Mouse (Mus musculus): ENCODE measurements at regions not wholly inside any gene's neighbourhood (a gene's known extent, or its start where the extent isn't known, plus 50 kb on each side); places are given as distances from the start of the nearest gene placed in this dataset.
A peak's percentile ranks its signal among the peaks of the same experiment; 100 is the strongest.

DNA sequence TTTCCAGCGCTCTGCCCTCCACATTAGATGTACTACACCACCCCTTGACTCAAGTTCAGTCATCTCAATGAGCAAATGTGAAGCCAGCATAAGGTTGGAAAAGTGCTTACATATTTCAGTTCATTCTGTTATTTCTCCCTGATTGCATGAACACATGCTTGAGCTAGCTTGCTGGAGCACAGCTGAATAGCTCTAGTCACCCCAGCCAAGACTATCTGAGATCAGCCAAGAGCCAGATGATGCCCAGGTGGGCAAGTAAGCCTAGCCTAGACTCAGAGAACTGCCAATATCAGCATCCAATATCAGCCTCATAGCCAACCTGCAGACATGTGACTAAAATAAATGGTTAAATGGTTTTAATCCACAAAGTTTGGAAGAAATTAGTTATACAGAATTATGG, 484.6 kb upstream of the Rag2 start:
- H3K4me2 ChIP-seq (replicated peaks; ENCODE audit: low read depth, low read length, severe bottlenecking), result no peak overlapping the region
- no peaks in the 10 kb centered on the region for H3K9me3 ChIP-seq (ENCODE audit: control insufficient read depth, low read length)
- no peaks in the 10 kb centered on the region for H3K36me3 ChIP-seq (ENCODE audit: control insufficient read depth, insufficient read depth, low read length)
- H3K4me3 ChIP-seq (replicated peaks; ENCODE audit: low read length), result no peak overlapping the region
- H3K27me3 ChIP-seq (ENCODE audit: control insufficient read depth, insufficient read depth, low read length), result no peaks in the 10 kb centered on the region
- no peak overlapping the region for H3K9ac ChIP-seq (ENCODE audit: low read depth, low read length, severe bottlenecking)
- ATAC-seq (ENCODE audit: low FRiP score, low read depth) (no peak), DNase-seq (ENCODE audit: low spot score) (peak; percentile 42)
- H3K4me1 ChIP-seq (ENCODE audit: control insufficient read depth, insufficient read depth, low read length), result no peaks in the 10 kb centered on the region
- H3K27ac ChIP-seq (replicated peaks; ENCODE audit: low read depth, low read length), result no peak overlapping the region
- no peak for TF ChIP-seq POLR2A (IDR thresholded peaks at IDR 0.05; ENCODE audit: borderline replicate concordance, extremely low read depth, insufficient read depth, insufficient read length)
- WGBS, result 88% methylated on average over 1 of the region's 1 CpGs

DNA sequence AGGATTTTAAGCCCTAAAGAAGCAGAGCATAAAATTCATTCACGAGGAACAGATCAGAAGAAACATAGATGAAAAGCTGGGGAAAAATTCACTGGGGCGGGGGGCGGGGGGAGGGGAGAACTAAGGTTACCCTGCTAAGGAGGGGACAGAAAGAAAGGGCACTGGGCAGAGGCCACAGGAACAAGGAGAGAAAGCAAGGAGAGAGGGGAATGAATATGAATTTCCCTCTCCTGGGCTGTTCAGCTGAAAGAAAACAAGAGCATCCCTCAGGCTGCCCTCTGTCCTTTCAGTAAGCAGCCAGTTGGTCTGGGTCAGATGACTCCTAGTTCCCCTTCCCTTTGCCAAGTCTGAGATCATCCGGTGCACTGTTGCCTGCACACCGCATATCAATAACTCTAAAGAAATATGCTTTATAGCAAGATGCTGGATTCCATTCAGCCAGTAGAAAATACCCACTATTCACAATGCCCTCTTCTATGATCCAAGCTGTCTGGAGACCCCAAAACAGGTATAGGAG, 467.7 kb upstream of the Rag2 start:
- H3K4me2 ChIP-seq (replicated peaks; ENCODE audit: low read depth, low read length, severe bottlenecking), result no peak overlapping the region
- ATAC-seq (ENCODE audit: low FRiP score, low read depth), result no peak
- H3K9ac ChIP-seq (ENCODE audit: low read depth, low read length, severe bottlenecking), result no peak overlapping the region
- H3K4me3 ChIP-seq (replicated peaks; ENCODE audit: low read length), result no peak overlapping the region
- no peaks in the 10 kb centered on the region for H3K27me3 ChIP-seq (ENCODE audit: control insufficient read depth, insufficient read depth, low read length)
- TF ChIP-seq POLR2A (IDR thresholded peaks at IDR 0.05; ENCODE audit: borderline replicate concordance, extremely low read depth, insufficient read depth, insufficient read length), result no peak
- 67% methylated on average over 5 of the region's 5 CpGs for WGBS
- H3K4me1 ChIP-seq (ENCODE audit: control insufficient read depth, insufficient read depth, low read length), result no peaks in the 10 kb centered on the region
- DNase-seq (ENCODE audit: low spot score), result no peak
- H3K27ac ChIP-seq (replicated peaks; ENCODE audit: low read depth, low read length), result no peak overlapping the region
- no peaks in the 10 kb centered on the region for H3K9me3 ChIP-seq (ENCODE audit: control insufficient read depth, low read length)
- no peaks in the 10 kb centered on the region for H3K36me3 ChIP-seq (ENCODE audit: control insufficient read depth, insufficient read depth, low read length)

DNA sequence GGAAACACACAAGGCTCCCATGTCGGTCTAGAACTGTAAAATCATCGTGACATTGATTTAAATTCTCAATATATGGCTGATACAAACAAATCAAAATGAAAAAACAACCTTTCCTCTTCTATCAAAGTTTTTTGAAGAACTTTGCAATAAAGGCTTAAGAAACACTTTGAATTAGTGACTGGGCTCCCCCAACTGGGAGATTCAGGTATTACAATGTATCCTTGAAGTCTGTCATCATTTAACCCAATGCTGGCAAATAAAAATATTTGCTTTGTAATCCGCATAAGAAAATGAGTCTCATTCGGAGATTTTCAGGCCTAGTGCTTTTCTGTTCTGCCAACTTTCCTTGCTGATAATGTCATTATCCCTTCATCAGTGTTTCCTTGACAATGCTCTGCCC, 465.2 kb upstream of the Rag2 start:
- H3K4me2 ChIP-seq (replicated peaks; ENCODE audit: low read depth, low read length, severe bottlenecking), result no peak overlapping the region
- H3K9me3 ChIP-seq (ENCODE audit: control insufficient read depth, low read length), result no peaks in the 10 kb centered on the region
- no peaks in the 10 kb centered on the region for H3K36me3 ChIP-seq (ENCODE audit: control insufficient read depth, insufficient read depth, low read length)
- DNase-seq (ENCODE audit: low spot score) (peak; percentile 87), ATAC-seq (ENCODE audit: low FRiP score, low read depth) (no peak)
- WGBS, result 19% methylated on average over 4 of the region's 4 CpGs
- H3K27ac ChIP-seq (replicated peaks; ENCODE audit: low read depth, low read length), result no peak overlapping the region
- no peak overlapping the region for H3K4me3 ChIP-seq (replicated peaks; ENCODE audit: low read length)
- no peak for TF ChIP-seq POLR2A (IDR thresholded peaks at IDR 0.05; ENCODE audit: borderline replicate concordance, extremely low read depth, insufficient read depth, insufficient read length)
- no peaks in the 10 kb centered on the region for H3K4me1 ChIP-seq (ENCODE audit: control insufficient read depth, insufficient read depth, low read length)
- H3K27me3 ChIP-seq (ENCODE audit: control insufficient read depth, insufficient read depth, low read length), result no peaks in the 10 kb centered on the region
- no peak overlapping the region for H3K9ac ChIP-seq (ENCODE audit: low read depth, low read length, severe bottlenecking)

DNA sequence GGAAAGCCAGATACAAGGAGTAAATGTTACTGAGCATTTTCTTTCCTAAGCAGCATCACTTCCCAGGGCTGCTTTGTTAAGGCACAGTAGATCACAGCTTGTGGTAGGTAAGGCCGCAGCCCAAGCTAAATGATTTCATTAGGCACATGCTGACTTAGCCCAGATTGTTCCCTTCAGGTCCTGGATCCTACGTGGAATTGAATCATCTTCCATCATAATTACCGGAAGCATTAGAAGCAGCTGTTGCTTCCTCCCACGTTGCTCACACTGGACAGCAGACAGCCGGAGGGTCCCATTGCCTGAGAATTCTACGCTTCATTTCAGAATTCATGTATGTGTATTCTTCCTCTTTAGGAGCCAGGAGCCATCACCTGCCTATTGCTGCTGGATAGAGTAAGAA, 458.6 kb upstream of the Rag2 start:
- H3K9ac ChIP-seq (ENCODE audit: low read depth, low read length, severe bottlenecking), result no peak overlapping the region

DNA sequence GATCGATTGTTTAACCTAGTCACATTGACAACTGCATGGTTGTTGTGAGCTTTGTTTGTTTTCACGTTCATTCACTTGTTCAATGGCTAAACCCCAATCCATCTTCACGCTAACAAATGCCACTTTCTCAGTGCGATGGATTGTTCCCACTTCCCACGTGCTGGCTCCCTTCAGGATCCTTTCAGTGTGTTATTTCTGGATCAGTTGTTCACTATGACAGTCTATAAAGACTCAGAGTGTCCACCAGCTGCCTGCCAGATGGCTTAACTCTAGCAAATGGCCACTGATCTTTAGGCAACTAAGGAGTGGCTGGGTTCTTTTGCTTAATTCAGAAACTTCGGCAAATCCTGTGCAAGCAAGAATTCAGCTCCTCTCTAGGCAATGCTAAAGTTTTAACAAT, 451.7 kb upstream of the Rag2 start:
- H3K4me2 ChIP-seq (replicated peaks; ENCODE audit: low read depth, low read length, severe bottlenecking), result no peak overlapping the region
- H3K4me1 ChIP-seq (ENCODE audit: control insufficient read depth, insufficient read depth, low read length), result no peaks in the 10 kb centered on the region
- H3K9me3 ChIP-seq (ENCODE audit: control insufficient read depth, low read length), result no peaks in the 10 kb centered on the region
- no peak overlapping the region for H3K4me3 ChIP-seq (replicated peaks; ENCODE audit: low read length)
- no peak overlapping the region for H3K9ac ChIP-seq (ENCODE audit: low read depth, low read length, severe bottlenecking)
- H3K27me3 ChIP-seq (ENCODE audit: control insufficient read depth, insufficient read depth, low read length), result no peaks in the 10 kb centered on the region
- no peak overlapping the region for H3K27ac ChIP-seq (replicated peaks; ENCODE audit: low read depth, low read length)
- no peak for TF ChIP-seq POLR2A (IDR thresholded peaks at IDR 0.05; ENCODE audit: borderline replicate concordance, extremely low read depth, insufficient read depth, insufficient read length)
- no peaks in the 10 kb centered on the region for H3K36me3 ChIP-seq (ENCODE audit: control insufficient read depth, insufficient read depth, low read length)
- 36% methylated on average over 6 of the region's 6 CpGs for WGBS
- DNase-seq (ENCODE audit: low spot score), result peak; percentile 55
- peak; percentile 67; the same call in 1 of the 2 replicates for ATAC-seq (ENCODE audit: low FRiP score, low read depth)

More for the DNA sequence above, 458.6 kb upstream of the Rag2 start:
- TF ChIP-seq POLR2A (IDR thresholded peaks at IDR 0.05; ENCODE audit: borderline replicate concordance, extremely low read depth, insufficient read depth, insufficient read length), result no peak
- Histone ChIP-seq H3K9me3 (ENCODE audit: control insufficient read depth, low read length) (no peaks in the 10 kb centered on the region), H3K4me1 (ENCODE audit: control insufficient read depth, insufficient read depth, low read length) (no peaks in the 10 kb centered on the region), H3K4me2 (replicated peaks; ENCODE audit: low read depth, low read length, severe bottlenecking) (no peak overlapping the region), H3K27me3 (ENCODE audit: control insufficient read depth, insufficient read depth, low read length) (no peaks in the 10 kb centered on the region), H3K36me3 (ENCODE audit: control insufficient read depth, insufficient read depth, low read length) (no peaks in the 10 kb centered on the region), H3K27ac (replicated peaks; ENCODE audit: low read depth, low read length) (no peak overlapping the region), H3K4me3 (replicated peaks; ENCODE audit: low read length) (no peak overlapping the region)
- 79% methylated on average over 6 of the region's 6 CpGs for WGBS
- ATAC-seq (ENCODE audit: low FRiP score, low read depth) (no peak), DNase-seq (ENCODE audit: low spot score) (no peak)

DNA sequence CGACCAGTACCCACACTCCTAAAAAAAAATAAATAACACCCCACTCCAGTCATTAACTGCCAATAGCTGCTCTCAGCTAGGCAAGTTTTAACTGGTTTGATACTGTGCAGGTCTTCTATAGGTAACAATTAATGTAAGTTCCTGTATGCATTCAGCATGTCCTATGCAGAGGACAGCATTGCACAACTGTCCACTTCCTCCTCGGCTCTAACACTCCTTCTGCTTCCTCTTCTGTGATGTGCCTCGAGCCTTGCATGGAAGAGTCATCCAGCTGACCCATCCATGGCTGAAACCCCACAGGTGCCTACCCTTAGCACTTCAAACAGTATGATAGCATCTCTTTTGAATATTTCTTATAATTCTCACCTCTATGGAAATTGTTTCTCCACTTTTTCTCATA, 449.4 kb upstream of the Rag2 start:
- WGBS, result 77% methylated on average over 3 of the region's 3 CpGs
- H3K4me3 ChIP-seq (replicated peaks; ENCODE audit: low read length), result no peak overlapping the region
- no peaks in the 10 kb centered on the region for H3K36me3 ChIP-seq (ENCODE audit: control insufficient read depth, insufficient read depth, low read length)
- no peak overlapping the region for H3K27ac ChIP-seq (replicated peaks; ENCODE audit: low read depth, low read length)
- H3K4me2 ChIP-seq (replicated peaks; ENCODE audit: low read depth, low read length, severe bottlenecking), result no peak overlapping the region
- no peak overlapping the region for H3K9ac ChIP-seq (ENCODE audit: low read depth, low read length, severe bottlenecking)
- no peak for ATAC-seq (ENCODE audit: low FRiP score, low read depth)
- TF ChIP-seq POLR2A (IDR thresholded peaks at IDR 0.05; ENCODE audit: borderline replicate concordance, extremely low read depth, insufficient read depth, insufficient read length), result no peak
- H3K9me3 ChIP-seq (ENCODE audit: control insufficient read depth, low read length), result no peaks in the 10 kb centered on the region
- H3K4me1 ChIP-seq (ENCODE audit: control insufficient read depth, insufficient read depth, low read length), result no peaks in the 10 kb centered on the region
- no peak for DNase-seq (ENCODE audit: low spot score)
- H3K27me3 ChIP-seq (ENCODE audit: control insufficient read depth, insufficient read depth, low read length), result no peaks in the 10 kb centered on the region

Data from limb, embryonic 14.5 days (tissue).